Mouse (Mus musculus) hindlimb bud, embryonic 11.5 days (tissue): Measurements from ENCODE around the gene Ndufv1.
"Not testable (repeated sequence)": the region's sequence is repeated elsewhere in the genome, so short reads cannot be mapped to it uniquely, and the experiment has no call there.

Experiments
- DNase-seq: peaks from one replicate; pipeline ENCODE4 v3.0.0-alpha.2; 2012; ENCODE audit warnings: low read depth, low spot score; ENCODE audit errors: extremely low spot score

Ndufv1 gene

DNA sequence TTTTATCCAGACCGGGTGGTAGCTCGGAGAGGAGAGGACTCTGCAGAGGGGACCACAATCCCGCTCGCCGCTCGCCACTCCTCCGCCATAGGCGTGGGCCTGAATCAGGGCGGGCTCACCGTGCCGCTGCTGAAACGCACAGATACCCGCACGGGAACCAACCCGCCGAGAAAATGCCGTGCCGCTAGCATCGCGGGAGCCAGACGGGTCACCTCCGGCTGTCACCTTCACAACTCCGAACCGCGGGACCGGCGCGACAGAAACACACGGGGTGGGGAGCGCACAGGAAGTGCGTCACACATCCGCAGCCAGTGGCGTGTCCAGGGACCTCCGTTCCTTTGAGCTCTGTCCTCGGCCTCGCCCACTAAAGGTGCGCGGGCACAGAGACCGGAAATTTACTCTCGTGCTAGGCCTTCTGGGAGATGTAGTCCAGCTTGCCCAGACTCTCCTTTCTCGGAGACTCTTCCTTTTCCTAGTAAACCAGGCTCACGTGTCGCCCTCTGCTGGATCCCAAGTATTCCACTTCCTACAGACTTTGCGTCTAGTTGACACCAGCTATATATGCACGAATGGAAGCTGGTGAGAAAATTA is at the start of gene Ndufv1:
TSS of gene Ndufv1 (minus strand) at position 375 of the 591 bp plus-strand sequence.
- DNase-seq, result peak; percentile 97

DNA sequence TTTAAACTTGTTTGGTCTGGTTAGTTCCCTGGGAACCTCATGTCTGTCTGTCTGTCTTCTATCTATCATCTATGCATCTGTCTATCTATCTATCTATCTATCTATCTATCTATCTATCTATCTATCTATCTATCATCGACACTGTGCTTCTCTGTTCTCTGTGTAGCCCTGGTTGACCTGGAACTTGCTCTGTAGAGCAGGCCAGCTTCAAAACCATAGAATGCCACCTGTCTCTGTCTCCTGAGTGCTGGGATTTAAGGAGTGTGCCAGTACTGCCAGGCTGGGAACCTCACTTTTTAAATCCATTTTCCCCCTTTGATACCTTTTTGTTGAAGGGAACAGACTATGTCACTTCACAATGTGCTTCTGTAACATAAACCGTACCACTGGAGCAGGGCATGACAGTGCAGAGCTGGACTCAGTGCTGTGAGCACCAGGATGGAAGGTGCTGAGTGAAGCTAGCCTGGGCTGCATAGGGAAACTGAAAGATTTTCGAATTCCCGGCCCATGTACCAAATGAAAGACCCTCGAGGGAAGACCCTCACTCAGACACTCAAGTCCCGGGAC is 48.4 kb upstream of the Ndufv1 start:
- no peak for DNase-seq

DNA sequence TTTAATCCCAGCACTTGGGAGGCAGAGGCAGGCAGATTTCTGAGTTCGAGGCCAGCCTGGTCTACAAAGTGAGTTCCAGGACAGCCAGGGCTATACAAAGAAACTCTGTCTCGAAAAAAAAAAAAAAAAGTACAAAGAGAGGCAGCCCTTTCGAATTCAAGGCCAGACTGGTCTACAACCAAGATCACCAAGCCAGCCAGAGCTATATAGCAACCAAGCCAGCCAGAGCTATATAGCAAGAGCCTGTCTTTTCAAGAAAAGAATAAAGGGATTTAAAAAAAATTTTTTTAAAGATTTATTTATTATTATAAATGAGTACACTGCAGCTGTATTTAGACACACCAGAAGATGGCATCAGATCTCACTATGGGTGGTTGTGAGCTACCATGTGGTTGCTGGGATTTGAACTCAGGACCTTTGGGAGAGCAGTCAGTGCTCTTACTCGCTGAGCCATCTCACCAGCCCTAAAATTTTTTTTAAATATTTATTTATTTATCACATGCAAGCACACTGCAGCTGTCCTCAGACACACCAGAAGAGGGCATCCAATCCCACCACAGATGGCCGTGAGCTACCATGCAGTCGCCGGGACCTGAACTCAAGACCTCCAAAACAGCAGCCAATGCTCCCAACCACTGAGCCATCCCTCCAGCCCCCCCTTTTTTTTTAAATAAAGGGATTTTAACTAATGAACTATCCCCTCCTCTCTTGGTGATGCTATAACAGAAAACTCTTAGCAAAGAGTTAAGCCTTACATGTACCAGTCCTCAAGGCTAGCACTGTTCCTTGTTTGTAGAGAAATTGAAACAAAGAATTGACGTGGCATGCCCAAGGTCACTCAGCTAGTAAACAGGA is 47.7 kb upstream of the Ndufv1 start:
- DNase-seq, result not testable (repeated sequence)

GRCm38 (mm10) chr19:4059069-4059740 is 46.6 kb upstream of the Ndufv1 start, which contains the start of gene Gstp3:
Gene Gstp3, minus strand, starts transcription at chr19:4059569.
- DNase-seq, result no peak

DNA sequence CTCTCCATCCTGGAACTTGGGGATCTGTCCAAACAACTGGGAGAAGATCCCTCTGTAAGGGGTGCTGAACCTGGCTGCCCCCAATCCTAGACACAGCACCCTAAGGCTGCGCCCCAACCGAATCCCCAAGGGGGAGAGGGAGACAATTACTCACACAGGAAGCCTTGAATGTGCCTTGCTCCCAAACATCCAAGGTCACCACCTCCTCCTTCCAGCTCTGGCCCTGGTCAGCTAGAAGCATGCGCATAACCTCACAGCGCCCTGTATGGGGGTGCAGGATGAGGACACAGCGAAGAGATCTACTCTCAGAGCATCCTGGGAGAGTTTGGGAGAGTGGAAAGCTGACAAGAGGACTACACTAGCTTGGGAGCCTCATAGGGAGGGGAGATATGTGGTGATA is 46.0 kb upstream of the Ndufv1 start:
- DNase-seq, result no peak

DNA sequence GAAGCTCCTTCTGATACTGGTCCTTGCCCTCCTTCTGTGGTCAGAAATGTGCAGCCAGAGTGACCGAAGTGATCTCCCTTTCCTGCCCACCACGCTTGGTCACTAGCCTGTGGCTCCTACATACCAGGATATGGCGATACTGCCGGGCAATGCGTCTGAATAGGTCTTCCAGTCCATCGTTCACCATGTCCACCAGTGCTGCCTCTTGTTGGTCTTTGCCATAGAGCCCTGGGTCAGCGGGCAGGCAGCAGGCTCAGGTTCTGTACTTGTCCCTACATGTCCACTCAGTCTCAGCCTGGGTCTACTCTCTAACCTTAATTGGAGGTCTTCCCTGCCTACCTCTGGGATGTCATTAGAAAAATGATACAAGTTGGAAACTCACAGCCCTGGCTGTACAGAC is 45.4 kb upstream of the Ndufv1 start:
- DNase-seq, result no peak

DNA sequence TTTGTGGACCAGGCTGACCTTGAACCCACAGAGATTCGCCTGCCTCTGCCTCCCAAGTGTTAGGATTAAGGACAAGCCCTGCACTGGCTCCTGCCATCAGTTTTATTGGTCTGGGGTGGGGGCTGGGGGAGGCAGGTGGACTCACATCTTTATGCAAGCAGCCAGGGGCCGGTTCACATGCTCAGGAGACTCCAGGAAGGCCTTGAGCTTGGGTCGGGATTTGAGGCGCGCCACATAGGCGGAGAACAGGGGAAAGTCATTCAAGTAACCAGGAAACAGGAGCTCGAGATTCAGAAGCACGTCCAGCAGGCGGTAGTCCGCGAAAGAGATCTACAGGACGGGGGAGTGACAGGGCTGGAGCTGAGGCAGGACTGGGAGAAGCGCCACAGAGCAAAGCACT is 44.8 kb upstream of the Ndufv1 start:
- DNase-seq, result no peak

GRCm38 (mm10) chr19:4056727-4057126 is 44.1 kb upstream of the Ndufv1 start:
- no peak for DNase-seq

GRCm38 (mm10) chr19:4055947-4056693 is 43.5 kb upstream of the Ndufv1 start:
- no peak for DNase-seq

GRCm38 (mm10) chr19:4055216-4055946 is 42.8 kb upstream of the Ndufv1 start:
- DNase-seq, result no peak

- DNase-seq, result no peak
Measured at GRCm38 (mm10) chr19:4054613-4055012, 42.0 kb upstream of the Ndufv1 start.

GRCm38 (mm10) chr19:4052516-4053030 is 40.0 kb upstream of the Ndufv1 start:
- DNase-seq, result no peak

GRCm38 (mm10) chr19:4051741-4052515 is 39.3 kb upstream of the Ndufv1 start:
- DNase-seq, result no peak

GRCm38 (mm10) chr19:4051016-4051415 is 38.4 kb upstream of the Ndufv1 start:
- no peak for DNase-seq

GRCm38 (mm10) chr19:4049069-4049468 is 36.5 kb upstream of the Ndufv1 start:
- not testable (repeated sequence) for DNase-seq

DNA sequence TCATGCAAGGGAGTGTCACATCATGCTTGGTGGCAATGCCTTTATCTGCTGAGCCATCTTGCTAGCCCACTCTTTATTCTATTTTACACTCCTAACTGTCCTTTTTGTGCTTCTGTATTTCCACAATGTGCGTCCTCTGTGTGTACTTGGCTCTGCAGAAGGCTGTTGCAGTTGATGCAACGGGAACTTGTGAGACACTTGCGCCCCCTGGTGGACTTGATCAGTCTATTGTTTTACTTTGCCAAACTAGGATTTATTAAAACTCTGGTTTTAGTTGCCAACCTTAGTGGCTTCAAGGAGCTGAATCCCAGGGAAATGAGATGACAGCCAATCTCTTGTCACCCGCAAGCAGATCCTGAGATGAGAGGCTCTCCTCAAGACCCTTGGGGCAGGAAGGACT is 35.3 kb upstream of the Ndufv1 start:
- peak; percentile 79 for DNase-seq

DNA sequence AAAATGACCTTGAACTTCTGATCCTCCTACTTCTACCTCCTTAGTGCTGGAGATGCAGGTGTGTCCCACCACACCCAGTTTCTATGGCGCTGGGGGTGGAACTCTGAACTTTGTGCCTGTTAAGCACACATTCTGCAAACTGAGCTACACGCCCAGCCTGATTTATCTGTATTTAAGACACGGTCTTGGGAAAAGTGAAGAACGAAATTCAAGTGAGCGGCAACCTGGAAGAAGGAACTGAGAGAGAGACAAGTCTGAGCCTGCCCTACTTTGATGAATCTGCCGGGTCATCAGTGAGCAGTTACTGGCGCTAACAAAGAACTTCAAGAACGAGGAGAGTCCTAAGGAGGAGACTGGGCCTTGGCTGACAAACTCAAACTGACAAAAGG is 34.3 kb upstream of the Ndufv1 start:
- DNase-seq, result no peak

DNA sequence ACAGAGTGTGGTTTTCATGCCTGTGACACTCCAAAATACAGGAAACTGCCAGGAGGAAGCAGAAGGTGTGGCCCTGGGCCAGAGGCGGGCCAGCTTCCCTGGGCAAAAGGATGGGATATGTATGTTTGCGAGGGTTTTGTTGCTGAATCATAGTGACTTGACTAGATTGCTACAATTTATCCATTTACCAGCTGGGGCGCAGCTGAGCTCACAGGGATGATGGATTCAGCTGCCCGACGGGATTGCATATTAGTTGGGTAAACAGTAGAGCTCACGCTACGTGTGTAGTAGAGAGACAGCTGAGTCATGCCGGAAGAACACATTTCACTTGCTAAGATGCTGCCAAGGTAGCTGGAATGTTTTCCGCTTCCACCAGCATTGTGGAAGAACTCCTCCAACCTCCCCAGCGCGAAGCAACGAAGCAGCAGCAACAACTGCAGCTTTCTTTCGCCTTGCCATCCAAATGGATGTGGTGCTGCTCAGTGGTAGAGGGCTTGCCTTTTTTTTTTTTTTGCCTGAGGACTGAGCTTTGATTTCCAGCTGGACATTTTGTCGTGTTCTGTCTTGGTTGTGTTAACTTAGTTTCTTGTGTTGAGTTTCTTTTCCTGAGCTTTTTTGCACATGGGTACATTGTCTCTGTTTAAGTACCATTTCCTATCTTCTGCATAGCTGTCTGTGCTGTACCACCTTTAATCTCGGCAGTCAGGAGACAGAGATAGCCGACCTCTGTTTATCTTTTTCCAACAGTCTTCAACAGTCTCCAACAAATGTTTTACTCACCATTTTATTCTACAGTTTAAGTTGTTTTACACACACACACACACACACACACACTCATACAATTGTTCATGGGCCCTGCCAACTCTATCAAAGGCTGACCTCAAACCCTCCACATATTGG is 33.6 kb upstream of the Ndufv1 start, which contains the start of gene Gstp2:
TSS of gene Gstp2 (minus strand) at position 58 of the 900 bp plus-strand sequence.
- no peak for DNase-seq
